Mouse (Mus musculus): ENCODE data around the gene B4galt7. TPM values are rescaled to one million over a fixed set of nuclear protein-coding genes. Genes with fewer than 3 reads are reported as not detected.
A peak's percentile ranks its signal among the peaks of the same experiment; 100 is the strongest.
"Not testable (repeated sequence)": the region's sequence is repeated elsewhere in the genome, so short reads cannot be mapped to it uniquely, and the experiment has no call there.

The B4galt7 gene
- polyA plus RNA-seq (2015; fragmentation: Nextera tagmentation; extraction: Ambion mirVana), result 44.3 and 48.1 TPM in 2 replicates

GRCm38 (mm10) chr13:55599566-55600540 is at the start of gene B4galt7:
B4galt7 (plus strand) TSS chr13:55599896.
- Histone ChIP-seq H3K4me2 (peak within 1 kb of the TSS; percentile 73), H3K4me1 (replicated peaks) (peaks cover 28% of the 10 kb centered on the region), H3K27me3 (no peaks in the 10 kb centered on the region), H3K9ac (peak within 1 kb of the TSS; percentile 89), H3K27ac (replicated peaks) (peak within 1 kb of the TSS; percentile 89), H3K9me3 (no peaks in the 10 kb centered on the region), H3K36me3 (peaks cover 55% of the 10 kb centered on the region), H3K4me3 (peak within 1 kb of the TSS; percentile 90)
- ATAC-seq (ENCODE audit: low read depth), result peak; percentile 90
- WGBS, result 8% methylated on average over 51 of the region's 51 CpGs

GRCm38 (mm10) chr13:55555921-55556320 is 43.8 kb upstream of the B4galt7 start:
- Histone ChIP-seq H3K4me1 (replicated peaks) (no peaks in the 10 kb centered on the region), H3K9ac (no peak overlapping the region), H3K36me3 (peaks cover 65% of the 10 kb centered on the region), H3K27me3 (no peaks in the 10 kb centered on the region), H3K4me2 (no peak overlapping the region), H3K9me3 (no peaks in the 10 kb centered on the region), H3K27ac (replicated peaks) (no peak overlapping the region), H3K4me3 (no peak overlapping the region)
- no peak for ATAC-seq (ENCODE audit: low read depth)
- WGBS, result 94% methylated on average over 9 of the region's 9 CpGs

GRCm38 (mm10) chr13:55557499-55557898 is 42.2 kb upstream of the B4galt7 start:
- WGBS, result 87% methylated on average over 6 of the region's 6 CpGs
- Histone ChIP-seq H3K4me1 (replicated peaks) (no peaks in the 10 kb centered on the region), H3K9me3 (no peaks in the 10 kb centered on the region), H3K36me3 (peaks cover 50% of the 10 kb centered on the region), H3K4me3 (no peak overlapping the region), H3K9ac (no peak overlapping the region), H3K4me2 (no peak overlapping the region), H3K27ac (replicated peaks) (no peak overlapping the region), H3K27me3 (no peaks in the 10 kb centered on the region)
- no peak for ATAC-seq (ENCODE audit: low read depth)

GRCm38 (mm10) chr13:55563266-55563879 is 36.3 kb upstream of the B4galt7 start:
- Histone ChIP-seq H3K4me3 (no peak overlapping the region), H3K9me3 (no peaks in the 10 kb centered on the region), H3K4me2 (no peak overlapping the region), H3K4me1 (replicated peaks) (peaks cover 30% of the 10 kb centered on the region), H3K9ac (no peak overlapping the region), H3K27me3 (no peaks in the 10 kb centered on the region), H3K27ac (replicated peaks) (no peak overlapping the region), H3K36me3 (peaks cover 21% of the 10 kb centered on the region)
- 77% methylated on average over 7 of the region's 7 CpGs for WGBS
- ATAC-seq (ENCODE audit: low read depth), result no peak

DNA sequence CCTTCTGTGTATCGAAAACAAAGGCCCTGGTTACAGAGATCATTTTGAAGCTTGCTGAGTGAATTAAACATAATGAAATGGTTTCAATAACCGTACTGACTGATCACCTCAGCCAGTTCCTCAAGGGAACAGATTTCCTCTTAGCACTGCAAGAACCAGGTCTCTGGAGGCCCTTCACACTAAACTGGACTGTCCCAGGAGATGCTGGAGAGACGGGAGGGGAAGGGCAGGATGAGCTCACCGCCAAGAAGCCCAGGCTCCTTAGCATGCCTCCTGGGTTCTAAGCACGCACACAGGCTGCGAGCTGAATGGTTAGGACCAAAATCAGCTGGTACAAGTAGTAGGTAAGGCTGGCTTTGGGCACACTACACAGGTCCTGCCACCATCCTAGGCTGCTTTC is 32.7 kb upstream of the B4galt7 start:
- H3K36me3 ChIP-seq, result peaks cover 23% of the 10 kb centered on the region

DNA sequence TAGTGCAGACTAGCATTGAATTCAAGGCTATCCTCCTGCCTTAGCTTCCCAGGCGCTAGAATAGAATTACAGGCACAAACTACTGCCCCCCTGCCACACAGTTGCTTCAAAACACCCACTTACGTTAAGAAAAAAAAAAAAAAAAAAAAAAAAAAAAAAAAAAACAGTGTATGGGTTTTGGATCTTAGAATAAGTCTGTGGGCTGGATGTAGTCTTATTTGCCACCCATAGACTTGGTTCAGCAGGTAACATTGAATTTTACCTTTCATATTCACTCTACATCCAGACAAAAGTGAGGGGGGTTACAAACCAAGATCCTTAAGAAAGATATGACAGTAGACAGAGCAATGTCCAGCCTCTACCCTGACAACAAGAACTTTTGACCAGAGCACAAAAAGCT is 31.7 kb upstream of the B4galt7 start:
- 92% methylated on average over 2 of the region's 2 CpGs for WGBS
- H3K27me3 ChIP-seq, result no peaks in the 10 kb centered on the region
- no peak overlapping the region for H3K4me3 ChIP-seq
- ATAC-seq (ENCODE audit: low read depth), result no peak
- H3K4me2 ChIP-seq, result no peak overlapping the region
- H3K27ac ChIP-seq (replicated peaks), result no peak overlapping the region
- no peak overlapping the region for H3K9ac ChIP-seq
- no peaks in the 10 kb centered on the region for H3K9me3 ChIP-seq
- peaks cover 53% of the 10 kb centered on the region for H3K4me1 ChIP-seq (replicated peaks)
- peaks cover 23% of the 10 kb centered on the region for H3K36me3 ChIP-seq

More for the DNA sequence above, 32.7 kb upstream of the B4galt7 start:
- Histone ChIP-seq H3K4me1 (replicated peaks) (peaks cover 53% of the 10 kb centered on the region), H3K27me3 (no peaks in the 10 kb centered on the region), H3K9me3 (no peaks in the 10 kb centered on the region), H3K27ac (replicated peaks) (no peak overlapping the region), H3K9ac (0 out of 2 replicates have a peak overlapping the region, but pooled peaks have one; percentile 12), H3K4me2 (no peak overlapping the region), H3K4me3 (no peak overlapping the region)
- ATAC-seq (ENCODE audit: low read depth), result no peak
- WGBS, result 75% methylated on average over 6 of the region's 6 CpGs

DNA sequence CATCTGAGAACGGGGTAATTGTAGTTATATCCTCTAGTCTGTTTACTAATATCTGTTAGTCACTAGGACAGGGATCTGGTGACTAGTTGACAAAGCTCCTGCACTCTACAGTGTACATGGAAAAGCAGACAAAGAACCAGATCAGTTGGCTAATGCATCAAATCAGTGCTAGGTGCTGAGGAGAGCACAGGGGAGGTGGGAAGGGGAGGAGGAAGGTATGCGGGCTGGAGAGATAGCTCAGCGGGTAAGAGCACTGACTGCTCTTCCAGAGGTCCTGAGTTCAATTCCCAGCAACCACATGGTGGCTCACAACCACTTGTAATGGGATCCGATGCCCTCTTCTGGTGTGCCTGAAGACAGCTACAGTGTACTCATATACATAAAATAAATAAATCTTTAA is 31.2 kb upstream of the B4galt7 start:
- not testable (repeated sequence) for H3K27ac ChIP-seq (replicated peaks); ATAC-seq (ENCODE audit: low read depth); H3K9ac ChIP-seq; H3K4me2 ChIP-seq; H3K4me3 ChIP-seq; H3K9me3 ChIP-seq; H3K27me3 ChIP-seq
- Histone ChIP-seq H3K36me3 (peaks cover 20% of the 10 kb centered on the region), H3K4me1 (replicated peaks) (peaks cover 47% of the 10 kb centered on the region)
- 86% methylated on average over 4 of the region's 4 CpGs for WGBS

GRCm38 (mm10) chr13:55569726-55570285 is 29.9 kb upstream of the B4galt7 start:
- H3K9ac ChIP-seq, result peak overlapping the region; percentile 98
- no peaks in the 10 kb centered on the region for H3K27me3 ChIP-seq
- peaks cover 20% of the 10 kb centered on the region for H3K36me3 ChIP-seq
- ATAC-seq (ENCODE audit: low read depth), result no peak
- H3K27ac ChIP-seq (replicated peaks), result peak overlapping the region; percentile 95
- H3K4me2 ChIP-seq, result peak overlapping the region; percentile 98
- H3K4me1 ChIP-seq (replicated peaks), result peaks cover 42% of the 10 kb centered on the region
- no peaks in the 10 kb centered on the region for H3K9me3 ChIP-seq
- WGBS, result 4% methylated on average over 16 of the region's 16 CpGs
- H3K4me3 ChIP-seq, result peak overlapping the region; percentile 98

DNA sequence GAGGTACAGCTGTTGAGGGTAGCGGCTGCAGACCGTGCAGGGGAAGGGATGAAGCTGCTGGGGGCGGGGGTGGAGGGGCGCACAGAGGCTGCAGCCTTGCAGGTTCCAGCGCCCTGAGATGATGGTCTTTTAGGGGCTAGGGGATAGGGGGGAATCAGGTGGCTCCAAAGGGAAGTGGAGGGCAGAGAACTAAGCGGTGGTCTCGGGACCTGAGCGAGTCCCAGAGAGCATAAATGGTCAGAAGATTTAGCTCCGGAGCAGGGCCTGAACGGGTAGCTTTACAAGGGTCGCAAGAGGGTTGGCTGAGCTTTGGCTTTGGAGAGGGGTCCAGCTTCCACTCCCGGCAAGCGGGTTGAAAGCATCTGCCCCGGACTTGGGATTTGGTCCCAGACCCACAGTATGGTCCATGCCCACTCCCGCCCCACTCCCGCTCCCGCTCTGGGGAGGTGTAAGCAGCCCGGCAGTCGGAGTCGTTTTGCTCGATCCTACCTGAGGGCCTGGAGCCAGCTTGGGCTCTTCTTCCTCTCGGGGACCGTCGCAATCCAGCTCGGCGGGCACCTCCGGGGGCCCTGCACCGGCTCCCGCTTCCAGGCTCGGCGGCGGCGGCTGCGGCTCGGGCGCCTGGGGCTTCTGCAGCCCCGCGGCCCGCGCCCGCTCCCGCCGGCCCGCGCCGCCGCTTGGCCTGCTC is 29.3 kb upstream of the B4galt7 start:
- Histone ChIP-seq H3K36me3 (peaks cover 20% of the 10 kb centered on the region), H3K9ac (peak overlapping the region; percentile 98), H3K4me3 (peak overlapping the region; percentile 98), H3K27me3 (no peaks in the 10 kb centered on the region), H3K4me1 (replicated peaks) (peaks cover 42% of the 10 kb centered on the region), H3K4me2 (peak overlapping the region; percentile 98), H3K9me3 (no peaks in the 10 kb centered on the region), H3K27ac (replicated peaks) (peak overlapping the region; percentile 95)
- ATAC-seq (ENCODE audit: low read depth), result peak; percentile 83
- 0% methylated on average over 37 of the region's 47 CpGs for WGBS

GRCm38 (mm10) chr13:55571027-55571751 is 28.5 kb upstream of the B4galt7 start, which contains the start of gene Fam193b:
Fam193b (minus strand) TSS chr13:55571120.
- ATAC-seq (ENCODE audit: low read depth), result peak; percentile 92
- Histone ChIP-seq H3K36me3 (peaks cover 20% of the 10 kb centered on the region), H3K27me3 (no peaks in the 10 kb centered on the region), H3K9ac (peak within 1 kb of the TSS; percentile 98), H3K4me1 (replicated peaks) (peaks cover 42% of the 10 kb centered on the region), H3K4me2 (peak within 1 kb of the TSS; percentile 98), H3K9me3 (no peaks in the 10 kb centered on the region), H3K4me3 (peak within 1 kb of the TSS; percentile 98), H3K27ac (replicated peaks) (peak within 1 kb of the TSS; percentile 95)
- 4% methylated on average over 26 of the region's 47 CpGs for WGBS

- Histone ChIP-seq H3K9ac (no peak overlapping the region), H3K9me3 (no peaks in the 10 kb centered on the region), H3K27ac (replicated peaks) (no peak overlapping the region), H3K36me3 (peaks cover 12% of the 10 kb centered on the region), H3K4me1 (replicated peaks) (peaks cover 38% of the 10 kb centered on the region), H3K4me3 (peak overlapping the region; percentile 98; the same call in 1 of the 2 replicates), H3K4me2 (peak overlapping the region; percentile 98), H3K27me3 (no peaks in the 10 kb centered on the region)
- no peak for ATAC-seq (ENCODE audit: low read depth)
- 80% methylated on average over 2 of the region's 2 CpGs for WGBS
Observed at GRCm38 (mm10) chr13:55571977-55572376, 27.7 kb upstream of the B4galt7 start.
